Mouse (Mus musculus) liver, adult (tissue): ENCODE results near the gene Zdhhc12.

Experiments
- GATA4 ChIP-seq: IDR thresholded peaks from 2 replicates; pipeline ENCODE4 v1.6.1; 2014; ENCODE audit warnings: mild to moderate bottlenecking, low read length; ENCODE audit not compliant: insufficient replicate concordance

The Zdhhc12 gene

DNA sequence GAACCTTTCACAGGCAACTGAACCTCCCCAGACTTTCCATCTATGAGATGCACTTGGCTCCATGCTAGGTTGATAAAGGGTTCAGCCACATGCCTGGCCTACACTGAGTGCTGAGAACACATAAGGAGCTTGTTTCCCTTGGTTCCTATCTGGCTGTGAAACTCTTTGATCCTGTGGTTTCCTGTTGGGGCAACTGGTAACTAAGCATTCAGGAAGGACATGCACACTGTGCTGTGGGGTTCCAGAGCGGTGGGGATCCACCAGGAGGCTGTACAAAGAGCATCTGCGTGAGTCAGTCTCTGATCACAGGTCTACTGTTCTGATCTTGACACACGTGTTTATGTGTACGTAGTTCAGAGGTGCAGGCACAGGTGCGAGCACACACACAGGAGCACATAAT, 19.1 kb upstream of the Zdhhc12 start:
- no peak for TF ChIP-seq GATA4

DNA sequence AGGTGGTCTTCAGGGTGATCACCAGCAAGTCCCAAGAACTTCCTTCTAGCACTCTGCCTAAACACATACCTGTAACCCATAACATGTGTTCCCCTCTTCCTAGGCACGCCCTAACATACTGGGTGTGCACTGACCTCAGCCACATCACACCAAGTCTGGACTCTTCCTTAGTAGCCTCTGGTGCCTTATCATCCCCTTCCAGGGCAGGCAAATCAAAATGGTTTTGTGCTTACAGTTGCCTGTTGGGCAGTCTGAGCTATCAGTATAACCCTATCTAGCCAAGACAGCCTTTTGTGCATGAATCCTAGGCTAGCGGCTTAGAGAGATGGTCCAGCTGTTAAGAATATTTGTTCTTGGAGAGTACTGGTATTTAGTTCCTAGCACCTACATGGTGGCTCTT, 18.1 kb upstream of the Zdhhc12 start:
- TF ChIP-seq GATA4 = no peak

- no peak for TF ChIP-seq GATA4
Observed at GRCm38 (mm10) chr2:30108260-30108659, 14.8 kb upstream of the Zdhhc12 start.

- no peak for TF ChIP-seq GATA4
Observed at GRCm38 (mm10) chr2:30107646-30108045, 14.2 kb upstream of the Zdhhc12 start.

GRCm38 (mm10) chr2:30106364-30106763, 12.9 kb upstream of the Zdhhc12 start:
- no peak for TF ChIP-seq GATA4

DNA sequence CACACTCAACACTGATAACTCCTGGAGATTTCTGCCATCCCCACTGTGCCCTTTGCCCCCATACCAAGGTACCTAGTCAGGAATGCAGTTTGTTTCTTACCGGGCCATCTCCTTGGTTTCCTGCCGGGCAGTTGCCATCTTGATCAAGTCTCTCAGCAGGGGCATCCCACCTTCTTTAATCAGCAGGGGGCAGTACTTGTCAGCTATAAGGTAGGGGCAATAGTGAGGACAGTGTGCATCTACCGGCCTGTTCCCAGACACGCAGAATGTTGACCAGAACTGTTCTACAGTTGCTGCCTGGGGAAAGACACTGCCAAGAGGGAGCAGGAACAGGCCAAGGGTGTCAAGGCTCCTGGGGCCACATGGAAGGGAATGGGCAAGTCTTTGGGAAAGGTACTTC, 6.8 kb upstream of the Zdhhc12 start:
- TF ChIP-seq GATA4 = no peak

DNA sequence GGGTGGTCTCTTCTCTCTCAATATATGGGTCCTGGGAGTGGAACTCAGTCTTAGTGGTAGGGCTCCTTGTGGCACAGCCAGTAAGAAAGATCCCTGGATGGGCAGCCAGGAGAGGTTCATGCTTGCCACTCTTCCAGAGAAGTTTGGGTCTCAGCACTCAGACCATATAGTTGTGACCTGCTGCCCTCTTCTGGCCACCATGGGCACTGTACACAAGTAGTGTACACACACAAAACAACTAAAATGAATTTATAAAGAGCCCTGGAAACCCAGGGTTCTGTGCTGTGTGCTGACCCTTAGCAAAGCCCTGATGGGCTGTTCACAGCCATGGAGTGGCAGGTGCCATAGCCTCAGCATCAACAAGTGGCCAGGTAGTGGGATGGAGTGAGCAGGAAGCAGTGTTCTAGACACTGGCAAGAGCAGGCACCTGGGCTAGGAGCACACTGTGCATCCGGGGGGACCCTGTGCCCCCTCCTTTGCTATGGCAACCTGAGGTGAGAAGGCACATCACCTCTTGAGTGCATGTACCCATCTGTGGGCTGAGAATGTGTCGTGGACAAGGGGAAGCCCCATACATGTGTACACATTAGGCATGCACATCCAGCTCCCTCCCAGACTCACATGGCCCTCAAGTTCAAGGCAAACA, 2.6 kb upstream of the Zdhhc12 start:
- no peak for TF ChIP-seq GATA4

GRCm38 (mm10) chr2:30094208-30094588, 750 bp upstream of the Zdhhc12 start:
- TF ChIP-seq GATA4 = no peak

DNA sequence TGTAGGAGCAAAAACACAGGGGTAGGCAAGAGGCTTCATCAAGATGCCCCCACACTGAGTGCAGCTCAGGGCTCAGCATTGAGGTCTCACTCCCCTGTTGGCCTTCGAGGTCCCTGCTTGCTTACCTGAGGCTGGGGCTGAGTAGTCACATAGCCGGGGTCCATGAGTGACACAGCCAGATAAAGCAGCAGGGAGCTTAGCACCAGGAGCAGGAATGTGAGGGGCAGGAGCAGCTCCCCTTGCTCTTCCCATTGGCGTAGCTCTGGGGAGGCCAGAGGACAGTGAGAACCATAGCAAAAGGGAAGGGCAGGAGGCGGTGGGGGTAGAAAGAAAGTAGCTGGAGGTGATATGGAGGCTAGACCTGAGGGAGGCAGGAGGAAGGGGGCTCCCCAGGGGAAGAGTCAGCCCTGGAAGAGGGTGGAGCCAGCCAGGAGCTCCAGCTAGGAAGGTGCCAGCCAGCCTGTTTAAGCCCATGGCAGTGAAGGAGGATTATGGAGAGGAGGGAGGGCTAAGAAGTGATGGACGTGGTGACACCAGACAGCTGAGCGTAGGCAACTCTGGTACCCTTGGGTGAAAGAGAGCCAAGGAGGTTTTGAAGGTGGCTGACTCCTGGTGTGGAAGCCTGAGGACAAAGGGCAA, 1.0 kb downstream of the Zdhhc12 start:
- TF ChIP-seq GATA4 = no peak

DNA sequence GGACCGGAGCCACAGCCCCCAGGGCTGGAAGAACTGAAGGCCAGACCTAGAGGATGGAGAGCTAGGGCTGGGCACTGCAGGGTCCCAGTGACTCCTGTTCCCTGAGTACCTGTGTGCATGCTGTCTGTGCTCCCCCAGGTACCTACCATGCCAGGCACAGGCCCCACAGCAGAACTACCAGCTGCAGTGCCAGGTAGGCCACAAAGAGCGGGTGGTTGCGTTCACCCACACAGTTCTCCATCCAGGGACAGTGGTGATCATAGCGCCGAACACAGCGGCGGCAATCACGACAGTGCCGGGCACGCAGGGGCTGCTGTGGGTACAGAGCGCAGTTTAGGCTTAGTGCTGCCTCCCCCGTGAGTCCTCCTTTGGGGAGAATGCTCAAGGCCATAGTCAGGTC, 1.9 kb downstream of the Zdhhc12 start:
- TF ChIP-seq GATA4 = no peak

- TF ChIP-seq GATA4 = no peak
Observed at GRCm38 (mm10) chr2:30087310-30087709, 6.1 kb downstream of the Zdhhc12 start.

DNA sequence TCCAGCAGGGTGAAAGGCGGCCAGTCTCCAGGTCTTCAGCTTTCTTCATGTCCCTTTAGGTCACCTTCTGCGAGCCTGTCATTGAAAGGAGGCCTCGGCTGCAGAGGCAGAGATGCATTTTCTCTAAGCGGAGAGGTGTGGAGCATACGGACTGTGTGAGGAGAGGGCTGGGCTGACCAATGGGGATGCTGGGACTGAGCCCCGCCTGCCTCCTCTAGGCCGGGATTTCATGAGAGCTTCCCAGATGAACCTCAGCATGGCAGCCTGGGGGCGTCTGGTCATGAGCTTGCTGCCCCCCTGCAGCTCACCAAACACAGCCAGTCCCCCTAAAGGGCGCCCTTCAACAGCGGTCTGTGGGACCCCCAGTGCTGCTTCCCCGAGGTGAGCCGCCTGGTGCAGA, 8.8 kb downstream of the Zdhhc12 start:
- TF ChIP-seq GATA4 = no peak

GRCm38 (mm10) chr2:30084113-30084512, 9.3 kb downstream of the Zdhhc12 start:
- TF ChIP-seq GATA4 = no peak

- no peak for TF ChIP-seq GATA4
Observed at GRCm38 (mm10) chr2:30080181-30080800, 13.2 kb downstream of the Zdhhc12 start.

DNA sequence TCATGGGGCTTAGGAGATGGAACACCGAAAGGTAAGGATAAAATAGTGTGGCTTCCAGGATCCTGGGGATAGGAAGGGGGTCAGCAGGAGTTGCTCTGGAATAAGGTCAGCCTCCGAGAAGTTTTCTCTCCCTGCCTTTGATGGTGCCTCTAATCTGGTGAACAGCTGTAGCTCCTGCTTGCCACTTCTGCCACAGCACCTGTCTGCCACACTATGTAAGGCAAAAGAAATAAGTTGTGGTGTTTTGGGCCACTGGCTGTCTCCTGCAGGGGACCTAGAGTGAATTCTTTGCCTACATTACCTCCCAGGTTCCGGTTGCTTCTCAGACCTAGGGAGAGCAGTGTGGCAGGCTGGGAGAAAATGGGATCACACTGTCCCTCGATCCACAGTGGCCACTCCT, 14.7 kb downstream of the Zdhhc12 start:
- TF ChIP-seq GATA4 = no peak

GRCm38 (mm10) chr2:30078349-30078712, 15.1 kb downstream of the Zdhhc12 start:
- no peak for TF ChIP-seq GATA4
